Mouse (Mus musculus) layer of hippocampus, adult 9-10 months (tissue): ENCODE measurements around the gene Cmtm5.
"Not testable (repeated sequence)": the region's sequence is repeated elsewhere in the genome, so short reads cannot be mapped to it uniquely, and the experiment has no call there.

ENCODE experiments used
- DNase-seq: peaks from one replicate; pipeline ENCODE4 v3.0.0; 2022; ENCODE audit warnings: low spot score

Gene Cmtm5

GRCm38 (mm10) chr14:54932645-54933150, 3.4 kb upstream of the Cmtm5 start, which contains the start of gene Il25:
Gene Il25, plus strand, starts transcription at chr14:54932695.
- no peak for DNase-seq

- no peak for DNase-seq
These were observed 735 bp downstream of the Cmtm5 start for GRCm38 (mm10) chr14:54936831-54937160.

GRCm38 (mm10) chr14:54937361-54938182, 1.5 kb downstream of the Cmtm5 start:
- no peak for DNase-seq

GRCm38 (mm10) chr14:54938431-54939219, 2.6 kb downstream of the Cmtm5 start:
- no peak for DNase-seq

- DNase-seq: peak; percentile 22
These were observed 3.5 kb downstream of the Cmtm5 start for GRCm38 (mm10) chr14:54939434-54940175.

- DNase-seq: no peak
These were observed 4.1 kb downstream of the Cmtm5 start for GRCm38 (mm10) chr14:54940176-54940530.

GRCm38 (mm10) chr14:54941024-54941978, 5.2 kb downstream of the Cmtm5 start:
- no peak for DNase-seq

GRCm38 (mm10) chr14:54942479-54942878, 6.4 kb downstream of the Cmtm5 start:
- no peak for DNase-seq

- DNase-seq: no peak
These were observed 7.9 kb downstream of the Cmtm5 start for GRCm38 (mm10) chr14:54943971-54944370.

- no peak for DNase-seq
These were observed 8.9 kb downstream of the Cmtm5 start for GRCm38 (mm10) chr14:54944939-54945338.

GRCm38 (mm10) chr14:54945975-54946704, 10.1 kb downstream of the Cmtm5 start:
- no peak for DNase-seq

- DNase-seq: not testable (repeated sequence)
These were observed 10.9 kb downstream of the Cmtm5 start for GRCm38 (mm10) chr14:54947008-54947407.

- no peak for DNase-seq
These were observed 12.7 kb downstream of the Cmtm5 start for GRCm38 (mm10) chr14:54948781-54949180.

GRCm38 (mm10) chr14:54950493-54950892, 14.4 kb downstream of the Cmtm5 start:
- DNase-seq: no peak

GRCm38 (mm10) chr14:54951587-54951986, 15.5 kb downstream of the Cmtm5 start:
- no peak for DNase-seq

GRCm38 (mm10) chr14:54953664-54954206, 17.7 kb downstream of the Cmtm5 start:
- no peak for DNase-seq

GRCm38 (mm10) chr14:54954474-54954873, 18.4 kb downstream of the Cmtm5 start:
- DNase-seq: no peak

- DNase-seq: no peak
These were observed 19.4 kb downstream of the Cmtm5 start for GRCm38 (mm10) chr14:54955481-54955880.

- no peak for DNase-seq
These were observed 20.5 kb downstream of the Cmtm5 start for GRCm38 (mm10) chr14:54956533-54956932.

- DNase-seq: no peak
These were observed 22.4 kb downstream of the Cmtm5 start for GRCm38 (mm10) chr14:54958503-54958902.
